Comparison of ENCODE assay signal across 8 mouse cellular contexts in the genomic region with DNA sequence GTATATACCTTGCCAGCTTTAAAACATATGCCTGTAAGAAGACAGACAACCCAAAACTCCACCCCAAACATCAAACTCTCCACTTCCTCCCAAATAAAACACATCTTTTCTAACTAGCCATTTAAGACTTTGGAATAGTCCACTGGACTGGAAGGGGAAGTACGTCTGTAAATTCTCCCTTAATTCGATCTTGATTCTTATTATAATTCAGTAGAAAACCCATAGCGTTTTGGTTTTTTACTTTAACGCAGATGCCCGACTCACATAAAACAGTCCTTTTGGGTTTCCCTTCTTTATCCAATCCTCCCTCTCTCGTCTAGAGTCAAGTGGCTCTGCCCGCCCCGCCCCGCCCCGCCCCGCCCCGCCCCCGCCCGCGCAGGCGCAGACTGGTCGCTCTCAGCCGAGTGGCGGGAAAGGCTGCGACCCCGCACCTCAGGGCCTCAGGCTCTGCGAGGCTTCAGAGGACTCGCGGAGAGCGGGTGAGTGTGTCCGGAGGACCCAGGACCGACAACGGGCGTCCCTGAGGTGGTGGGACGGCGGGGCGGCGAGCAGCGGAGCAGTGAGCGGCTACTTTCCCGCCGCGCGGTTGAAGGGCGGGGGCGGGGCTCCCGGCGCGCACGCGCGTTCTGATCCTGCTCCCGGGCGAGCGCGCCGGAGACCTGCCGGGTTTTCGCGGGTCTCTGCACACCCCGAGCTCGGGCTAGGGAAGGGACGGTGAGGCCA. TPM values are rescaled to one million over a fixed set of nuclear protein-coding genes. Genes with fewer than 3 reads are reported as not detected.
A peak's percentile ranks its signal among the peaks of the same experiment; 100 is the strongest.
DNase-seq lines count a peak whose midpoint lies in the region; ATAC-seq and TF ChIP-seq lines count a peak whose summit lies in the region.

A gene (plus strand): TSS at position 369 of the 723 bp plus-strand sequence.

- no peaks in the 10 kb centered on the region for H3K27me3 ChIP-seq in forebrain, embryonic 14.5 days (replicated peaks; ENCODE audit: control insufficient read depth, insufficient read depth, low read length)
- H3K27me3 ChIP-seq in neural tube, embryonic 14.5 days (ENCODE audit: control insufficient read depth, insufficient read depth, low read length), result no peaks in the 10 kb centered on the region
- no peaks in the 10 kb centered on the region for H3K27me3 ChIP-seq in testis, adult 2 months (ENCODE audit: control insufficient read depth, insufficient read depth, low read length)

- no peaks in the 10 kb centered on the region for H3K9me3 ChIP-seq in forebrain, embryonic 14.5 days (replicated peaks; ENCODE audit: control insufficient read depth, low read length)
- no peaks in the 10 kb centered on the region for H3K9me3 ChIP-seq in neural tube, embryonic 14.5 days (ENCODE audit: control insufficient read depth, low read length)

- peak within 1 kb of the TSS; percentile 67 for H3K4me2 ChIP-seq in forebrain, embryonic 14.5 days (ENCODE audit: low read length)
- H3K4me2 ChIP-seq in neural tube, embryonic 14.5 days (ENCODE audit: low read depth, low read length), result peak within 1 kb of the TSS; percentile 62

- H3K36me3 ChIP-seq in forebrain, embryonic 14.5 days (ENCODE audit: control insufficient read depth, insufficient read depth, low read length), result no peaks in the 10 kb centered on the region
- no peaks in the 10 kb centered on the region for H3K36me3 ChIP-seq in neural tube, embryonic 14.5 days (ENCODE audit: control insufficient read depth, insufficient read depth, low read length)
- no peaks in the 10 kb centered on the region for H3K36me3 ChIP-seq in testis, adult 2 months (ENCODE audit: control insufficient read depth, insufficient read depth, low read length)

- ATAC-seq in forebrain, embryonic 14.5 days, result peak; percentile 94
- ATAC-seq in neural tube, embryonic 14.5 days (ENCODE audit: low read depth), result peak; percentile 91

- no peaks in the 10 kb centered on the region for H3K4me1 ChIP-seq in forebrain, embryonic 14.5 days (ENCODE audit: control insufficient read depth, insufficient read depth, low read length)
- 0 out of 2 replicates have a peak, but pooled peaks cover 3% of the 10 kb centered on the region for H3K4me1 ChIP-seq in neural tube, embryonic 14.5 days (ENCODE audit: control insufficient read depth, insufficient read depth, low read length)
- H3K4me1 ChIP-seq in testis, adult 2 months (ENCODE audit: control insufficient read depth, insufficient read depth, low read length), result peaks cover 6% of the 10 kb centered on the region

- TF ChIP-seq POLR2A in testis, adult 2 months (IDR thresholded peaks at IDR 0.05; ENCODE audit: control insufficient read depth, low read depth, low read length), result peak; percentile 57

- TF ChIP-seq CTCF in testis, adult 2 months (IDR thresholded peaks at IDR 0.05; ENCODE audit: control insufficient read depth, insufficient read depth, insufficient replicate concordance, low read depth, low read length), result no peak

- H3K27ac ChIP-seq in forebrain, embryonic 14.5 days (ENCODE audit: low read depth, low read length), result peak within 1 kb of the TSS; percentile 84
- H3K27ac ChIP-seq in neural tube, embryonic 14.5 days (ENCODE audit: low read depth, low read length), result peak within 1 kb of the TSS; percentile 92
- H3K27ac ChIP-seq in testis, adult 2 months (ENCODE audit: control insufficient read depth, insufficient read depth, low read depth, low read length), result peak within 1 kb of the TSS; percentile 96

- peak; percentile 66 for DNase-seq in ES-CJ7 (ENCODE audit: low read depth, low spot score)
- peak; percentile 88 for DNase-seq in cerebellum, adult 11 months
- DNase-seq in forebrain, embryonic 14.5 days (ENCODE audit: low spot score), result peak; percentile 84
- DNase-seq in heart, postnatal 25 days (ENCODE audit: low spot score), result peak; percentile 71
- peak; percentile 84 for DNase-seq in layer of hippocampus, adult 11-12 months (ENCODE audit: low spot score)
- DNase-seq in lung, adult 18-20 months, result peak; percentile 82 to 87

- peak within 1 kb of the TSS; percentile 74 for H3K4me3 ChIP-seq in forebrain, embryonic 14.5 days (ENCODE audit: low read depth, low read length)
- H3K4me3 ChIP-seq in neural tube, embryonic 14.5 days (ENCODE audit: low read depth, low read length), result peak within 1 kb of the TSS; percentile 78
- peak within 1 kb of the TSS; percentile 99 for H3K4me3 ChIP-seq in testis, adult 2 months (ENCODE audit: control insufficient read depth, low read depth, low read length)

- H3K9ac ChIP-seq in forebrain, embryonic 14.5 days (ENCODE audit: low read length), result peak within 1 kb of the TSS; percentile 76
- peak within 1 kb of the TSS; percentile 80 for H3K9ac ChIP-seq in neural tube, embryonic 14.5 days (replicated peaks; ENCODE audit: low read depth, low read length)

- WGBS in forebrain, embryonic 14.5 days, result under 1% methylated on average over 48 of the region's 58 CpGs
- under 1% methylated on average over 53 of the region's 58 CpGs for WGBS in neural tube, embryonic 14.5 days

- intact Hi-C loops in heart, postnatal 25 days (cut with DNase I), result loop anchor here (1.0 to 5.0 kb wide), 2 partner anchors 19 to 40 kb away; a partner anchor contains a TSS

RNA-seq across cellular contexts. Expression of the gene that starts here (rescaled TPM):
- polyA plus RNA-seq in forebrain, embryonic 14.5 days (2014; fragmentation: Nextera tagmentation; extraction: Ambion mirVana), result 27.2 and 28.3 TPM in 2 replicates
- 1 to 10 TPM; 7.7 to 8.8 TPM for total RNA-seq in heart, postnatal 25 days (2021)
- polyA plus RNA-seq in neural tube, embryonic 14.5 days (2014; fragmentation: Nextera tagmentation; extraction: Ambion mirVana), result 14.6 and 19.1 TPM in 2 replicates
- polyA plus RNA-seq in testis, adult 2 months (2012; rRNA removed), result 3.4 and 4.4 TPM in 2 replicates

Comparison
In these comparisons a context has a peak if more than half of its experiments do, and no peak if none do; other contexts are left out.
1. Peak in every context shown above with its lines: DNase-seq, ATAC-seq, H3K4me3 ChIP-seq and H3K27ac ChIP-seq.